Mouse (Mus musculus) kidney, adult 8-10 months (tissue): ENCODE measurements around the gene Faap20.

Experiments
- DNase-seq, 2 experiments: peaks; one replicate each; pipeline ENCODE4 v3.0.0; 2022

Faap20 gene

DNA sequence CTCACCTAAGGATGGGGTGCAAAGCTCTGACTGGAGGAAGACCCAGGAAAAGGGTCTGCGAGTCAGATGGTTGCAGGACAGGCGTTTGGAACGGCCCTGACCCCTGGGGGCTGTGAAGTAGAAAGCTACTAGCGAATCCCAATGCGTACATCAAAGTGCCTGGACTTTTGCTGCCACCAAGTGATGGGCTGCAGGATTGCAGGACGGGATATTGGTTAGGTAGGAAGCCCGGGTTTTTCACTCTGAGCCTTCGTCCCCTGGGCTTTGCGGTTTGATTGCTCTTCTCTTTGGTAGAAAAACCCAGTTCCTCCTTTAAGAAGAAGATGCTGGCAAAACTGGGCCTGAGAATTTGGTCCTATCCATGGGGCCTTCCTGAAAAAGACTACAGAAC is 350 bp upstream of the Faap20 start:
- peak; percentile 92 to 98 for DNase-seq

DNA sequence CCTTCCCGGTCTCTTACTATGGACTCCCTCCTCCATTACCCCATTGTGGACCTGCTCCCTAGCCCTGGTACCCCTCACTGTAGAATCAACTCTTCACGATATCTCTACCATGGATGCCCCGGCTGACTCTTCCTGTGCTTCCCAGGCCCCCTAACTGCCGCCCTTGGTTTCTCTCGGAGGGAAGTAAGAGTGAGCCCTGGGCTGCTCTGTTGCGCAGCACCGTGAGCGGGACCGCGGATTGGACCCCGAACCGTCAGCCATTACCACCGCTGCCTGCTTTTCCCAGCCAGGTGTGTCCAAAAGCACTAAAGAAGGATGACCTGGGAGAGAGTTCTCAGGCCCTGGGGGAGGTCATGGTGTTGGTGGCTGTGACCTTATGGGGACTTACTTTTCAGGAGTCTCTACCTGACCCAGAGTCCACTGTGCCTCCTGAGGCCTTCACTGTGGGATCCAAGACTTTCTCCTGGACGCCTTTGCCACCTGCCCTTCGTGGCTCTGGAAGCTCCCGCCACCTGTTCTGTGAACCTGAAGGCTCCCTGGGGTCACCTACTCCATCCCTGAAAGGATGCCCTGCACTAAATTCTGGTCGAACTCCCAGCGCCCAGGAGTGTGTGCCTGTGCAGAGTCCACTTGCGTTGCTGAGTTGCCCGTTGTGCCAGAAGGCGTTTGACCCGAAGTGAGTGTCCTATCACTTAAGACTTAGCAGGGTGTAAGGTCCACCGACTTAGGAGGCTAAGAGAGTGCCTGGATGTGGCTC is 937 bp downstream of the Faap20 start:
- DNase-seq, result peak; percentile 73 to 74

DNA sequence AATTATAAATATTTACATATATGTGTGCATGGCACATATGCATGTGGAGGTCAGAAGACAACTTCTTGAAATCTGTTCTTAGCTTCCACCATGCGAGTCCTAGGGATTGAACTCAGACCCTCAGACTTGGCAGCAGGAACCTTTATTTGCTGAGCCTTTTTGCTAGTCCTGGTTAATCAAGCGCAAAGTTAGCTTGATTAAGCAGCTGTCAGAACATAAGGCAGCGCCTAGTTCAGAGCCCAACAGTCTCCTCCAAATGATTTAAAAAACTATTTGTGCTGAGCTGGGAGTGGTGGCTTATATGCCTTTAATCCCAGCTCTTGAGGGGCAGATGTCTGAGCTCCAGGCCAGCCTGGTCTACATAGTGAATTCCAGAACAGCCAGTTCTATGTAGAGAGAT is 1.5 kb downstream of the Faap20 start:
- DNase-seq, result no peak

DNA sequence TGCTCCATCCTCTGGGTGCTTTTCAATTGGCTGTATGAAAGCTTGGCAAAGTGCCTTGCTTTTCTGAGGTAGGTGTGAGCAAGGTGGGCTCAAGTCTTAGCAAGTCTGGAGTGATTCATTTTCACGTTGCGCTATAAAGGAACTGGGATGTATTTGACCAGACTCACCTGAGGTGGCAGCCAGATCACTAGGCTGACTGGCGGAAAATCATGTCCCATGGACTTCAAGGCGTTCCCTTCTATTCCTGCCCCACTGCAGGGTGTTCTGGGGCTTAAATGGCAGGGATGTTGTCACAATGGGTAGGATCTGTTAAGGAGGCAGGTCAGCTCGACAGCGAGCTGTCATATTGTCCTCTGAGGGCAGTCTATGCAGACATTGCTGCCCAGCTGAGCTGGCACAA is 2.7 kb downstream of the Faap20 start:
- no peak for DNase-seq

DNA sequence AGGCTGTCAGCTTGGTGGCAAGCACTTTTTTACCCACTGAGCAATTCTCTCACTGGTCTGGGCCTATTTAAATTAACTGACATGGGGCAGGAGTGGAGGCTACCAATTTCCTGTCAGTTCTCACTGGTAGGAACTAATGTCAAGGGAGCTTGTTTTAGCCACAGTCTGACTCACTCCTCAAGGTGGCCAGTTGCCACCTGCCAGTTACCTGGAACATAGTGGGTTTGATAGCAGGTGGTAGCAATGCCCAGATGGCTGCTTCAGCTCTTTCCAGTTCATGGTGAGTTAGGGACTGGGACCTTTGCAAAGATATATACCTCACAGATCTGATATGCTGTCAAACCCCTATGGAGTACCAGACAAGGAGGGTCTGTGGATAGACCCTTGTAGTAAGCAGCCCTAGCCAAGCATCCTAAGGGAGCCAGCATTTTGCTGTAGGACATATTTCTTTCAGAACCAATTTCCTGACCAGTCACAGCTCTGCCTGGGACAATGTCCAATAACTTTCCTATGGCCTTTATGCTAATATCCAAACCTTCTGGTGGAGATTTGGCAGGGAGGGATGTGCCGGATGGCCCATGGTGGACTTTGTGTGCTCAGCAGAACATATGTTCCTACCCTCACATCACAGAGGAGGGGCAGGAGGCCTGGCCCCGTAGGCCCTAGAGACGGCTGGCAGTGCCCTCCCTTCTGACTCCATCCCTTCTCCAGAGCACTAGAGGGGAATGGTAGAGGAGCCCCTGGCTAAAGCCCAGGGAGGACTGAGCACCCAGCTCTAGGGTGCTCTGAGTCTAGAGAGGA is 15.1 kb downstream of the Faap20 start:
- no peak for DNase-seq

DNA sequence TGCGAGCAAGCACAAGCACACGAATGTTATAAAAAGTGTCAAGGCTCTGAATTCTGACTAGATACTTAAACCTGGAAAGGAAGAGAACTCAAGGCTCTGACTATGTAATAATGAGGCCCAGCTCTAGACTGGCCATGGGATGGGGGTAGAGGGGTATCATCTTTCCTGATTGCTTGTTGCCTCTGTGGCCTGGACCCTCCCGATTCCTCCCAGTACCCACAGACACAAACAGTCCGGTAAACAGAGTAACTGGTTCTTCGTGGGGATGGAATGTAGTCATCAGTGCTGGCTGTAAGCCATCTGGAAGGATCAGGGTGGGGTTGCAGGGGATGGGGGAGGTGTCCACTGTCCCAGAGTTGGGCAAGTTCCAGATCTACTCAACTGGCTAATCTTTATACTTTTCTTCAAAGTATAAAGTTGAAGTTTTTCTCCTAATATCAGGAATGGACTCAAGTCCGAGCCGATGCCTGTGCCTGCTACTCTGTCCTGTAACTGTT is 17.5 kb downstream of the Faap20 start:
- DNase-seq, result no peak

DNA sequence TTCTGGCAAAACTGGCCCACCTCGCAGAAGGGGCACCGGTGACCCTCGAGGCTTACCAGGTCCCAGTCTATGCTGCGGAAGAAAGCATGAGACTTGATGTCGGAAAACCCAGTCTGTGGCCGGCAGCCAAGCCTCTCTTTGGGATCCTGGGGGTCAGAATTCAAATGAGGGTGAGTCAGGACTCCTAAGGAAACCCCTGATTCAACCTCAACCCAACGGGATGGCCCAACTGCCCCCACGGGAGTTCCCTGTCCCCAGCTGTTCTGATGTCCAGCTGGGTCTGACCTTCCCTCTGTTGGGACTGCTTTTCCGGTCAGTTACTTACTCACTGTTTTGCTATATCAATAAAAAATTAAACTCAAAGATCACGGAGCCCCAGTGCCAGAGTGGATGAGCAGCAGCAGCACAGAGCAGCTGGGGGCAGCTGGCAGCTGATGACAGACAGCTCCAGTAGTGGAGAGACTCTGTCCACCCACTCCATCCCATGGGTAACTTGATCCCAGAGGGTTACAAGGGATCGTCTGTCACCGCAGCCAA is 18.1 kb downstream of the Faap20 start:
- peak in 1 of 2 experiments; percentile 28 for DNase-seq

DNA sequence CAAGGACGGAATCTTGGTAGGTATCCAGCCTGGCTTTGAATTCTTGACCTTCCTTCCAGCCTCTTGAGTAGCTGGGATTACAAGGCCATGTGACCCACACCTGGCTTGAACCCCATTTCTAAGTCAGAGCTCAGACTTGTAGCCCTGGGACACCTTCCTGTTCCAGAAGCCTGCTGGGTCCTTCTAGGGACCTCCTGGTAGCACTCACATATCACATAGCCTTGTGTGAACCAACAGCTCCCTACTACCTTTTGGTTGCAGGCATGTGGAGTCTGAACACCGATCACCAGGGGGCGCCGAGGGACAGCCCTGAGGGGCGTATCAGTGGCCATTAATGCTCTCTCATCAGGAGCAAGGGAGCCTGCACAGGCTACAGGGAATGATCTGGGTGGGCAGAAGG is 18.8 kb downstream of the Faap20 start:
- peak in 1 of 2 experiments; percentile 71 for DNase-seq

DNA sequence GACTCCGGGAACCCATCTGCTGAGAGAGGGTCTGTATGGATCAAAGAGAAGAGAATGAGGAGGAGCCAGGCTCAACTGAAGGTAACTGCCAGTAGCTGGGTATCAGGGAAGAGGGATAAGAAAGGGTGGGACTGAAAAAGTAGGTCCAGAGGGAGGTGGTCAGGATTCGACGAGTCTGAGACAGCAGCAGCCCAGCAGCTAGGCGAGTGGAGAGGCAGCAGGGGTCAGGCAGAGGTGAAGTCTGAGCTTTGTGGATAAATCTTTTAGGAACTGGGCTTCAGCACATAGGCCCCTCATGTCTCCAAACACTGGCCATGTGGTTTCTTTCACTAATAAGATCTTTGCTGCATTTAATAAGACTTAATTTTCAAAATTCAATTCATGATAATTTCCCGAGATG is 24.8 kb downstream of the Faap20 start:
- no peak for DNase-seq

DNA sequence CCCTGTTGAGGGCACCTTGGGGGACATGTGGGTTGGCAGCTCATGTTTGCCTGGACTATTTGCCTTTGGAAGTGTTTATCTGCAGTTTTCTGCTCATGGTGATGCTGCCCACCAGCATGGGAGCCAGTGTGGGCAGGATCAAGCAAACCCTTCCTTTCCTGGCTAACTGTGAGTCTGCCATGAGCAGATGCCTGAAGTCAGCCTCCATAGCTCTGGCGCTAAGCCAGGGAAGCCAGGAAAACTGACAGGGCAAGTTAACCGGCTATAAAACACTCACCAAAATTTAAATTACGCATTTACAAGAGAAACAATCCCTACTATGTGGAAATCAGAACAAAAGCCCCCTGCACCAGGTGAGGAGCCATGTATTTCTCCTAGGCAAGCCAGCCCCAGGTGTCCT is 25.2 kb downstream of the Faap20 start:
- DNase-seq, result no peak

DNA sequence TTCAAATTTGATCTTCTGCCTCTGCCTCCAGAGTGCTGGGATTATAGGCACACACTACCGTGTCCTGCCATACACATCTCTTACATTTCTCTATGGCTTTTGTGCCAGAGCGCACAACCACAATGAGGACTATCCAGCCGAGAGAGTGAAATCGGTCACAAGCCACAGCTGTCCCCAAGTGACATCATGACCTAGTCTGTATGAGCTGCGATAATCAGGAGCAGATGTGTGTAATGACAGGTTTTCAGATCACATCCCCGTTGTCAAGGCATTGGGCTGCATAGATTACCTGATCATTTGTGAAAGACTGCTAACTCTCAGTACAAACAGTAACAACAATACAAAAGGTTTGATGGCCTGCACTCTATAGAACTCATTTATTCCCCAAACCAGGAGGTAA is 28.4 kb downstream of the Faap20 start:
- DNase-seq, result no peak

DNA sequence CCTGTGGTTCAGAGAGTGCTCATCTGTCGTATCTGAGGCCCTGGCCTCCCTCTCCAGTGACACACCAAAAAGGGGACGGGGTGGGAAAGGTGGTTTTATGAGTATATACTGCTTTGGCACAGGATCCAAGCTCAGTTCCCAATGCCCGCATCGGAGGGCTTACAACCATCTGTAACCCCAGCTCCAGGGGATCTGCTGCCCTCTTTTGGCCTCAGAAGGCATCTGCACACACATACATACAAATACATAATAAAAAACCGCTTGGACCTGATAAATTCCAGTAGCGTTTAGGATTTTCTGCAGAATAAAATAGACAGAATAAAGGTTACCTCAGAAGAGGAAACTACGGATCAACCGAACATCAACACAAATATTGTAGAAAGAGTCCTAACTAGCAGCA is 29.5 kb downstream of the Faap20 start:
- no peak for DNase-seq

DNA sequence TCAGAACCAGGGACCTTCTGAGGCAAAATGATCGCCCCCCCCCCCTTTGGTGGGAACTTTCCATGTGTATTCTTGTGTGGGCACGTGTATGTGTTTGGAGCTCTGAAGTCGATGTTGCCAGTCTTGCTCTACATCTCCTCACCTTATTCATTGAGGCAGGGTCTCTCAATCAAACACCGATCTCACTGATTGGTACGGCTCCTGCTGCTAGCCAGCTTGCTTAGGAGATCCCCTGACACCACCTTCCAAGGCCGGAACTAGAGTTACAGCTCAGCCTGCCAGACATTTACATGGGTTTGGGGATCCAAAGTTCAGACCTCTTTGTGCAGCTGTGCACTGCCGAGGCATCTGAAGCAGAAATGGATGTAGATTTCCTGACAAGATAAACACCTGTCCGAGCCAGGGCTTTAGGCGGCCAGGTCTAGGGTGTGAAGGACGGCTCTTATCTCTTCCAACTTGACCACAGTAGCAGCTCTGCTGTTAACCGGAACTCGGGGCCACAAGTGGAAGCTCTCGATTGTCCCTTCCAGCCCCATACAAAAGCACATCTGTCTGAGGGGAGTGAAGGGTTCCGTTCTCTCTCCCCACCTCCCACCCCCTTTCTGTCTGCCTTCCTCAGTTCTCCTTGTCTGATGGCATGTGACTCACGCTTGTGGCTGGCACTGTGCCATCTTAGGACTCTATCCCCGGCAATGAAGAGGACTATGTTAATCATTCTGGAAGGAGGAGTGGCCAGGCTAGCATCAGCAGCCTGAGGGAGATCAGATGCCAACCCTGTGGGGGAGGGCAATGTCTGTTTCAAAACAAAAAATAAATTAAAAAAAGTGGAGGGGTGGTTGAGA is 30.5 kb downstream of the Faap20 start:
- peak; percentile 60 to 69 for DNase-seq

DNA sequence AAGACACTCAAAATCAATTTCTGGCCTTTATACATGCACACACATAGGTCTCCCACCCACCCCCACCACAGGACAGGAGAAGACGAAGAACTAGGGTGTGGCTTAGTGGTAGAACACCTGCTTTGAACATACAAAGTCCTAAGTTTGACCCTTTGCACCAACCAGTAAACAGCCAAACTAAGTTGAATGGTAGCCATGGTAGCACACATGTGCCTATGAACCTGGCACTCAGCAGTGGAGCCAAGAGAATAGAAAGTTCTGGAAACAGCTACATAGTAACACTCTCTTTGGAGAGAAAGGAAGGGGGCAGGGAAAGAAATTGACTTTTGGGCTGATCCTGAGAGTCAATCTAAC is 31.1 kb downstream of the Faap20 start:
- peak; percentile 15 to 38 for DNase-seq

DNA sequence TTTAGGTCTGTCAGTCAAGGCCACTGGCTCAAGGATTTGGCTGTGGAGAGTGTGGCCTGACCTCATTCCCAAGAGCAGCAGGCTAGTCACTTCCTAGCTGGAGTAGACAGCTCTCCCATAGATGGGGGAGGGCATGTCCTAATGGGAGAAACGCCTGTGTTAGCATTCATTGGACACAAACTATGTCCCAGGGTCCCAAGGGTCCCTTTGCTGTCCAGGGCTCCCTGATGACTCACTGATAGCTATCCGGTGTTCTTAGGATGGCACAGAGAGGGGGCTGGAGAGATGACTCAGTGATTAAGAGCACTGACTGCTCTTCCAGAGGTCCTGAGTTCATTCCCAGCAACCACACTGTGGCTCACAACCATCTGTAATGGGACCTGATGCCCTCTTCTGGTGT is 31.6 kb downstream of the Faap20 start:
- DNase-seq, result no peak

DNA sequence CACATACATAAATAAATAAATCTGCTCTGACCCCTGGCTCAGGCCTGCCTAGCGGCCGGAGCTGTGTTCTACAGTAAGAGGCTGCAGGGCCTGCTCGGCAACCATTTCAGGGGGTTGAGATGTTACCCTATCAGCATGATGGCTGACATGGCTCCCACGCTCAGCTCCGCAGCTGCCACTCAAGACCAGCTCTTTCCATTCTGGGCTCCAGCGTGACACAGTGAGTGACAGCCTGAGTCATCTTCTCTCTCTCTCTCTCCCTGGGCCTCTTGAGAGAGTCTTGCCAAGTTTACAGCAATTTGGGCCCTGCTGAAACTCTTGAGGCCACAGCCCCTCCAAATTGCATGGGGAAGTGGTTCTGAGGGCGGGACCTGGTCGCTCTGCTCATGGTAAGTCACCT is 32.0 kb downstream of the Faap20 start:
- no peak for DNase-seq

DNA sequence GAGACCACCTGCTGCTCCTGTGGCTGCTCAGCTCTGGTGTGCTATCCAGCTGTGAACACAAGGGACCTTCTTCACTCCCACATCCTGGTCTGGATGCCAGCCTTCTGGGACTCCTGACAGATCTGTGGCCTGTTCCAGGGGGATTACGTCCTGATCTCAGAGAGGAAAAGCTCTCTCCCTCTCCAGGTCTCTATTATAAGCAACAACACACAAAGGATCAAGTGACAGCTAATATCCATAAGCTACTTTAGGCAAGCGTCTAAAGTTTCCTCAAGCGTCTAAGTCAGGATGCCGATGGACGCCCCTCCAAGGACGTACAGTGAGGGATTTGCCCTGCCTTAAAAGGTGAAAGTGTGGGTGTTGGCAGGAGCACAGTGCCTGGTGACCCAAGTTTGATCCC is 32.6 kb downstream of the Faap20 start:
- no peak for DNase-seq

DNA sequence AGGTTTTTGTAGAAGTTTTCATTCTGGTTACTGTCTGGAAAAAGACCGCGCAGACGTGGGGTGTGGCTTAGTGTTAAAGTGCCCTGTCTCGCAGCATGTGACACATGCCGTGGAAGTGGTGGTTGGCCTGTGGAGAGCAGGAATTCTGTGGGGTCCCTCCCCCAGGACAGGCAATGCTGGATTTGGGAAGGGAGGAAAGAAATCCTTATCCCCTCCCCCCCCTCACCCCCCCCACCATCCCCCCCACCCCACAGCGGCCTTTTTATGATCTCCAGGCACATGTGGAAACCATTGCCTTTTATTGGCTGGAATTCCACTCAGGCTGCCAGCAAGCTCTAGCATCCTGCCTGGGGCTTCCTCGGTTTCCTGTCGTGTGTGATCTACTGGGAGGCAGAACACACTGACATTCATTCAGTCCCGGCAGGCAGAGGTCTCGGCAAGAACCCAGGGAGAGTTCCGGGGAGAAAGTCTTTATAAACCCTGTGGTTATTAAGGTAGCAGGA is 33.5 kb downstream of the Faap20 start:
- DNase-seq, result no peak

DNA sequence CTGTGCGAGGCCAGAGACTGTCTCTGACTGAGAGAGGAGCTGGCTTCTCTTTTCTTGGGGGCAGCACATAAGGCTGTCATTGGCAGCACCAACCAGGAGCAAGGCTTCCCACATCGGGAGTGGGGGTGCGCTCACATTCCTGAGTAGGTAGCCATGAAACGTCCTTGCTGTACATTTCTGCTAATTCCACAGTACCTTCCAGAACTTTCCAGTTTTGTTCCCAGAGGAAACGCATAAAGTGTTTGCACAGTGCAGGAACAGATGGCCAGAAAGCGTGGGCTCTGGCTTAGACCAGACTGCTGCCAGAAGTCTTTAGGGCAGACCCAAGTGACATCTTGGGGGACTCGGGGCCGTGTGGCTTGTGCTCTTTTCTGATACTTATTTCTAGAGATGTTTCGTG is 34.0 kb downstream of the Faap20 start:
- no peak for DNase-seq

DNA sequence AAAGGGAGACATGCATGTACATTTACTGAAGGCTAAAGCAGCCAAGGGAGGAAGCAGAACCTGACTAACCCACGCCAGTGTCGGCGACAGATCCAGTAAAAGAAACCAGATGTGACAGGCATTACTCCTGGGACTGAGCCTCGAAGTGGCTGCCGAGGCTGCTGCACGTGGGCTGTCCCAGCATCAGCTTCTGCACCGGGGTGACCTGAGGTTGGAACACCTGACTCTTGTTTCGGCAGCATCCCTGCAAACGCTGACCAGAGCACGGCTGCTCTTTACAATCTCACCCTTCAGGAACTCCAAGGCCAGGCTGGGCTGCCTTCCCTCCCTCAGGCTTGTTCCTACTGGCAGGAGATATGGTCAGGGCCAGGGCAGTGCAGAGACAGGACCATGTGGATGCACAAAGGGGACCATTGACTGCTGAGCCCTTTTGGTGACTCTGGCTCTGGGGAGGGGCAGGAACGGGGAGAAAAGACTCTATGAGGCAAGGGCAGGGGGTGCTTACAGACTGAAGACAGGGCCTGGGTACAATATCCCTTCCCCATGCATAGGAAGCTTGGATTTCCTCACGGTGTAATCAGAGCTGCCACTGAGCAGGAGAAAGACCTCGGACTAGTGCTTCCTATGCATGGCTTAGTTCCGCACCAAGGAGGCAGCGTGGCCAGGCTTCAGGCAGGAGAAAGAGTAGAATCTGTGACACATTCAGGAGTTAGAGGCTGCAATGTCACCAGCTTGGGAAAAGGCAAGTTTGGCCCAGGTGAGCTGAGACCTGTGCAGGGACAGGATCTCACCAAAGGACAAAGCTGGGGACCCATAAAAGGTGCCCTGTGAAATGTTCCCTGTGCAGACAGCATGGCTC is 35.1 kb downstream of the Faap20 start:
- no peak for DNase-seq

DNA sequence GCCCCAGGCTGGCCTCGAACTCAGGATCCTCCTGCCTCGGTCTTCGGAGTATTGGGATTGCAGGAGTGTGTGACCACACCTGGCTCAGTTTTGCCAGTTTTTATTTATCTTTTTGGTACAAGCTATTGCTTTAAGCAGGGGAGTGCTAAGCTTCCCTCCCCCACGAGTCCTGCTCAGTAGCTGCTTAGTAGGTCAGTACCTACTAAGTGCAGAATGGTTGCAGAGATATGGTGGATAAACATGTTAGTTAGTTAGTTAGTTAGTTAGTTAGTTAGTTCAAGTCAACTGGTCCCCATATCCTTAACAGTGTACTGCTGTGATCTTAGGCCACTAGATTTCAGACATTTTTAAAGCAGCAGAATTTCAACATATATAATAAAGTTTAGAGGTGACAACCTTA is 36.5 kb downstream of the Faap20 start:
- DNase-seq, result no peak

DNA sequence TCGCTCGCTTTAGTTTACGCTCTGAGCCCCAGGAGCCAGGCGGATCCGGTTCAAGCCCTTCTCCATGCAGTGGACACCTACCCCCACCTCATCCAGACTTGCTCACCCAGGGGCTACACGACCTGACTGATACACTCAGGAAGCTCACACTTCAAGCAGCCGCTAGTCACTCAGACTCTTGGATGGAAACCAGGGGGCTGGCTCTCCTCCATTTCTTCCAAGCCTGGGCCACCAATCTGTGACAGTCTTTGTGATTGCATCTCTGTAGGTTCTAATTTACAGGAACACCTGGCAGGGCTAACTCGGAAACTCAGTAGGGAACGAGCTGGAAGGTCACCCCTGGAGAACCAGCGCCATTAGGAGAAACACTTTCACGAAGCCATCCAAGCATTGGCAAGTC is 38.1 kb downstream of the Faap20 start:
- no peak for DNase-seq
